Mouse (Mus musculus) frontal cortex, adult (tissue): ENCODE data around the gene Dok5.

Experiments used
- ATAC-seq: cut with Nextera tagmentation; 2 replicates; pipeline ENCODE4 v1.9.2; 2017; ENCODE audit warnings: mild to moderate bottlenecking, moderate library complexity, mixed read lengths; ENCODE audit not compliant: low TSS enrichment

Gene Dok5

DNA sequence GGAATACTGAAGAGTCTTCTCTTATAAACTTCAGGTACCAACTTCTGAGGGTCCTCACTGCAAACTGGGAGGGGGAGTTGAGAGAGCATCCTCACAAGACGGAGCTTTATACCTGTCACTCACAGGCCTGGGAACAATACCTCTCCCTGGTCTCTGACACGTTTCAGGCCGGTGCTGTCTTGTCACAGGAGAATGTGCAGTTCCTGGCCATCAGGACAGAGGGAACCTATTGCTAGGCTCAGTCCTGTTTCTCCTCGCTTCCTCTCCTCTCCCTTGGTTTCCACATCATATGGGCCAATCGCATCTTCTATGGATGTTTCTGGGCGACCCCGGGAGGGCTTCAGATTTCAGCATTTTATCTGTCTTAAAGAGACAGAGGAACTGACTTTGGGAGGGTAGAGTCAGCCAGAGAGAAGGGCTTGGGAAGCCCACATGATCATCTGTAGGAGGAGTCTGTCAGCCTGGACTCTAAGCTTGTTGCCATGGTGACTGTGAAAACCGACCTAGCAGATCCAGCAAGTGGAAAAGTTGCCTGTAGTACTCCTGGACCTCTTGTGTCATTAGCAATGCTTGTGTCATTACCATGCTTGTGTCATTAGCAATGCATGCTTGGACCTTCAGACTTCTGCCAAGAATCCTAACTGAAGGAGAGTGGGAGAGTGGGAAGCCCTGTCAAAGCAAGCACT, 59.9 kb downstream of the Dok5 start:
- peak; percentile 65 for ATAC-seq

DNA sequence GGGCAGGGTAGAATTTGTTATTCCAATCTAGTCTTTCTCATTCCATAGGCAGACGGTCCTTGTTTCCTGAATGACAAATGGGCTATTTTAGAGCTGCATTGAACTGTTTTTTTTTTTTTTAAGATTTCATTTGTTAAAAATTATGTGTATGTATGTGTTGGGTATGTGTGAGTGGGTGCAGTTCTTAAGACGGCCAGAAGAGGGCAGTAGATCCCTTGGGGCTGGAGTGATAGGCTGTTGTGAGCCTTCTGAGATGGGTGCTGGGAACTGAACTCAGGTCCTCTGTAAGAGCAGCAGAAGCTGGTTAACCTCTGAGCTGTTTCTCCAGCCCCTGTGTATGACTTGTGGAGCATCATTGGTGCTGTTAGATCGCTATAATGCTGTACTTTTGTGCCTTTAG, 63.6 kb downstream of the Dok5 start:
- no peak for ATAC-seq

DNA sequence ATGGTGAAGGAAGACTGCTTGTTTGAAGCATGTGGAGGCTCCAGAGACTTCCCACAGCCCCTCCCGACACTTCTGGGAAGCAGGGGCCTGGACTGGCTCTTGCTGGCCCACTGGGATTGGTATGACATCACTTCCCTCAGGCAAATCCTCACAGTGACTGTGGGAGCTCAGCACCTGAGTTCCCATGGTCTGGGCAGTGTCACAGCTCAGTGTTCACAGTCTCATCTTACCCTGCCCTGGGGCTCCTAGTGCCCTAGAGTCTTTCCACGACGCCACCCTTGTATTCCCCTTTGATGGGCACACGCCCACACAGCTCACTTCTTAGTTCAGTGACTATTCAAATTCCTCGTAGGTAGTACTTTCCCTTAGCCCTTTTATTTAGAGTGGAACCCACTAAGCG, 71.4 kb downstream of the Dok5 start:
- ATAC-seq: no peak

GRCm38 (mm10) chr2:170807555-170808258, 76.1 kb downstream of the Dok5 start:
- no peak for ATAC-seq

DNA sequence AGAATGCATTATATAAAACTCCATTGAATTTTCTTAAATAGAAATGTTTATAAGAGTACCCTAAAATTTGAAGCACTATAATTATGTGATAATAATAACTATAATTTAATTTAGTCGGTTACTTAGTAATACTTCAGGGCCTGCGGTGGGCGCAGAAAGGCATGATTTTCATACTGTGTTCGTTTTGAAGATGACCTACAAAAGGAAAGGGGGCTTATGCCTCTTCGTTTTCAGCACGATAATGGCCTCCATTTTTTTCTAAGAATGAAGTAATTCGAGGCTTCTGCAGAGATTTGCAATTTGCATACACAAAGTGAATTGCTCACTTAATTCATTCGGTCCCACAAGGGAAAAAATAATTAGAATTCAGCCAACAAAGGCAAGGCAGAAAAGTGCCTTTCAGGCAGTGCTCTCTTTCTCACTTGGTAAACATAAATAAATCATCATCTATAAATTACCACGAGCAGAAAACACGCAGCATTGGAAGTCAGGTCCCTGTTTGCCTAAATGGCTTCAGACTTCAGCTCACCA, 76.7 kb downstream of the Dok5 start:
- no peak for ATAC-seq

DNA sequence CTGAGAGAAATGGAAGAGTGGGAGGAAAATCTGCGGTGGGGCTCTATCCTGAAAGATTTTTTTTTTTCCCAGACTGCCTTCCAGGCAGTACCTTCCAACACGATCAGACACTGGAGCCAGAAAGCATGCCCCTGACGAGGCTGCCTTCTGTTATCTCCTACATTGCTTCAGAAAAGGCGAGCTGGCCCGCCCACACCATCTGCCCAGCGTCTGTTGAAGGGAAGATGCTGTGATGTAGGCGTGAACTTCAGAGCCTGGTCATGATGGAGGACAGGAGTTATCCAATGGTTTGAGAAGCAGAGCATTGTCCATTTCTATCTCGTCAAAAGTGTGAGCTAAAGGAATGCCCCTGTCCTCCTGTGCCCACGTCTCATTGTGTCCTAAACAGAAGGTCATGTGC, 79.7 kb downstream of the Dok5 start:
- peak; percentile 79 for ATAC-seq

DNA sequence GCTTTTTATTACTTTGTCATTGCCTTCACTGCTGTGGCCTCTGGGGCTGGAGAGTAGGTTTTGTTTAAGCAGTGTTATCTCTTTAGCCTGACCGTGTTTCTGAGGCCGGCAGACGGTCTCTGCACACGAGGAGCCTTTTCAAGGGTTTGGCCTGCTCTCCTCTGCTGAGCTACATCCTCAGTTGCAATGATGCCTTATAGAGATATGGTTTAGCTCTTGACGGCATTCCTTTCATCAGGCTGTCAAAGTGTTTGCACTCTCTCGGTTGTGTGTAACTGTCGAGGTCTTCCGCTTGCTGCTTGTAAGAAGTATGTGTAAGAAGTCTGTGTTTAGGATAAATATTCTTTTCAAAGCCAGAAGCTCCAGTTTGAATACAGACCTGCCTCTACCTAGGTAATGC, 84.7 kb downstream of the Dok5 start:
- ATAC-seq: no peak

GRCm38 (mm10) chr2:170817112-170817703, 85.6 kb downstream of the Dok5 start:
- ATAC-seq: no peak

GRCm38 (mm10) chr2:170826821-170827441, 95.3 kb downstream of the Dok5 start:
- no peak for ATAC-seq

DNA sequence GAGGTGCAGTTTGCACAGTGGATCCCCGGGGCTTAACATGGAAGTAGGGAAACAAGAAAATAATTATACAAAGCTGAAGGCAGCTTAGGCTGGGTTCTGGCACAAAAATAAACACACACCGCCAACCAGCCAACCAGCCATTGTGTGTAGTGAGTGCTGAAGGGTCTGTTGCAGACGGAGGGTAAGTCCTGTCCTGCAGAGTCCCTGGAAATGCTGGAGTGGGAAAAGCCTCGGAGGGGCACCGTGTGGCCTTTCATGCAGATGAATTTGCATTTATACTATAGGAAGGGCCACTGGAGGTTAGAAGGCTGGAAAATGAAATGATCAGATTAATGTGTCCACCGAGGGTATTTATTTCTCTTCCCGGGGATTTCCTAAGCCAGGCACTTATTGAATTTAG, 97.2 kb downstream of the Dok5 start:
- ATAC-seq: no peak

GRCm38 (mm10) chr2:170829191-170829611, 97.6 kb downstream of the Dok5 start:
- no peak for ATAC-seq

DNA sequence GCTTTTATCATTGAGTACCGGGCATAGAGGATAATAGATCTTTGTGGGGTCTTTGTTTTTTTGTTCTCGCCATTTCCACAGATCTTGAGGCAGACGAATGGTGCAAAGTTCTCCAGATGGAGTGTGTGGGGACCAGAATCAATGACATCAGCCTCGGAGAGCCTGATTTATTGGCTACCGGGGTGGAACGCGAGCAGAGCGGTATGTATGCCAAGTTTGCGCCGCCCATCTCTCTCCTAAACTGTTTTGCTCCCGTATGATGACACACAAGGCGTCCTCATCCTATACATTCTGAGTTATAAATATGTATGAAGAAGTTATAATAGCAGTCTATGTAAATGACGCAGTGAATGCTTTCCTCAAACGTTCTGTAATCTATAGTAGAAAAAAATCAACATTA, 98.4 kb downstream of the Dok5 start:
- peak; percentile 60; the same call in 1 of the 2 replicates for ATAC-seq

- ATAC-seq: no peak
These were observed 105.3 kb downstream of the Dok5 start for GRCm38 (mm10) chr2:170836862-170837261.

DNA sequence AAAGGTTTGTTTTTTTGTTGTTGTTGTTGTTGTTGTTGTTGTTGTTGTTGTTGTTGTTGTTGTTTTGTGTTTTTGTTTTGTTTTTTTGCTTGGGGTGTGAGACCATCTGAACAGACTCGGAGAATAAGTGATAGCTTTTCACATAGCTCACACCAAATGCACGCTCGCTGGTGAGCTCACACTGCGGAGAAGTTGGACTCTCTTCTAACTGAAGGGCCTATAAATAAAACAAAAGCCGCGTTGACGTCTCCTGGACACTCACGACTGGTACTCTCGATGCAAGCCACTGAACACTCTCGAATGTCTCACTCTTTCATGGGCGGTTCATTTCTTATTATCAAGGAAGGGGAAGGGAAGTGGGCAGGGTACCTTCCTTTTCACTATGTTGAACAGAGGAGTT, 105.8 kb downstream of the Dok5 start:
- no peak for ATAC-seq

GRCm38 (mm10) chr2:170837824-170838557, 106.4 kb downstream of the Dok5 start:
- 0 out of 2 replicates have a peak, but pooled peaks have one; percentile 34 for ATAC-seq

DNA sequence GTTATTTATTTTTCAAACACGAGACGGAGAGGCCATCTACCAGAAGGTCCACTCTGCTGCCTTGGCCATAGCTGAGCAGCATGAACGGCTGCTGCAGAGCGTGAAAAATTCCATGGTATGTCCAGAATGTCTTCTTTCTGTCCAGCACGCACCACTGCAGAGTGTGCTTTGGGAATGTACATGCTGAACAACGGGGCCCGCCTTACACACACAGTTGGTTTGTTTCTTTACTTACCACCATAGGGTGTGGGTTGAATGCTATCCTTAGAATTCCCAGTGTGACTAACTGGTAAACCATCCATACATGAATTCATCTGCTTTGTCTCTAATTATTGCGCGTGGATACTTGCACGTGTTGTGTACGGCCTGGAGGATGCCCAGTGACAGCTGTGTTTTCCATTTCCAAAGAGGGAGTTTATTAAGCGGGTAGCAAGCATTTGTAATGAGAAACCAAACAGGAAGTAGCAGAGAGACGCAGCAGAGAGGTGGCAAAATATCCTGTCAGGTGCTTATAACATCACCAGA, 109.9 kb downstream of the Dok5 start:
- peak; percentile 40; the same call in 1 of the 2 replicates for ATAC-seq

- no peak for ATAC-seq
These were observed 113.9 kb downstream of the Dok5 start for GRCm38 (mm10) chr2:170845511-170845910.

DNA sequence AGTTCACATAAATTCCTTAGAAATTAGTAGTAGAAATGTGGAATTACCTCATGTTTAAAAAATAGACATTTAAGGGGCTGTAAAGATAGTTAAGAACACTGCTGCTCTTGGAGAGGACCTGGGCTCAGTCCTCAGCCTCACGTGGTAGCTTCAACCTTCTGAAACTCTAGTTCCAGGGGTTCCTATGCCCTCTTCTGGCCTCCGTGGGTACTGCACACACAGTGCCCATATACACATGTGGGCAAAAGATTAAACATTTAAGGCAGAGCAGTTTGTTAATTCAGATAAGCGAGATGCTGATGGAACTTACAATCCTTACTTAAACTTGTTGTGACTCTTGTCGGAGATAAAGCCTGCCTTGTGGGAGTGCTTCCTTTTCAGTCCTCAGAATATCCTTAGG, 118.5 kb downstream of the Dok5 start:
- ATAC-seq: no peak

DNA sequence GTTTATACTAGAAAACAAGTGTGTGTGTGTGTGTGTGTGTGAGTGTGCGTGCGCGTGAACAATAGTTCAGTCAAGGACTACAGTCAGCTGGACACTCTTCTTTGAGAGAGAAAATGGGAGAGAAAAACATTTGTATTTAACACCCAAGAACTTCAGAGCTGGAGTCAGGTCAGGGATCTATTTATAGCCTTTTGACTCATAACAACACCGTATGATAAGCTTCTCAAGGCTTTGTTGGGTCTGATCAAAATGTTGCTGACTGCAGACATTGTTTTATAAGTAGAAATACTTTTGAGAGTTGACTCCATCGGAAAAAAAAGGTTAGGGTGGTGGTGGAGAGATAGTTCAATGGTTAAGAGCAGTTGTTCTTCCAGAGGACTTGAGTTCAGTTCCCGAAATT, 120.7 kb downstream of the Dok5 start:
- no peak for ATAC-seq

- no peak for ATAC-seq
These were observed 123.6 kb downstream of the Dok5 start for GRCm38 (mm10) chr2:170855210-170855609.

GRCm38 (mm10) chr2:170856085-170856484, 124.5 kb downstream of the Dok5 start:
- ATAC-seq: no peak
